Mouse (Mus musculus): ENCODE data around the gene Scaf8. TPM values are rescaled to one million over a fixed set of nuclear protein-coding genes. Genes with fewer than 3 reads are reported as not detected.
"Not testable (repeated sequence)": the region's sequence is repeated elsewhere in the genome, so short reads cannot be mapped to it uniquely, and the experiment has no call there.

Gene Scaf8
- polyA plus RNA-seq, 1 experiment from 2014 or later: 19.3 TPM

DNA sequence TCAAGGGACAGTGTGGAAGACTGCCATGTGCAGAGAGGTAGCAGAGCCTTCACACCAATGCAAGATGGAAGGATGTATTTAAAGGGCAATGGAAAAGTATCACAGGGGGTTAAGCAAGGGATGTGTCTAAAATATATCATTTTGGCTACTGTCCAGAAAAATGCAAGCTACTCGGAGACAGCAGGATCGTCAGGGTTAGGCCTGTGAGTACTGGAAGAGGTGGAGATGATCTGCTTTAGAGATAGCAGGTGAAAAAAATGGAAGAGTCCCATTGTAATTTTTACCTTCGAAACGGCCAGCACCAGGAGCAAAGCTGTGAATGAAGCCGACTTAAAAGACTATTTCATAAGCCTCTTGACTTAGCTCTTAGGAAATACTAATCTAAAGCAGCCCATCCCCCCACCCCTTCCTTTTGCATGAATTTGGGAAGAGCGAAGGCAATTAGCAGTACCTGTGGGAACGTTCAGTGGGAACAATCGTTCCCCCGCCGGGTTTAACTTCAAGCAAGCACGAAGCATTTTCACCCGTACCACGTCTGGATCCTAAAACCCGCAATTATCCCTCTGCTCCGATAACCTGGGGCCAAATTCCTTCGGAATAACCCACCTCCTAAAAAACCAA lies 925 bp upstream of the Scaf8 start:
- 1% methylated on average over 16 of the region's 16 CpGs for WGBS
- no peaks in the 10 kb centered on the region for H3K36me3 ChIP-seq (replicated peaks; ENCODE audit: control insufficient read depth, insufficient read depth)
- H3K27ac ChIP-seq: peak overlapping the region; percentile 99
- DNase-seq (ENCODE audit: low spot score) (no peak), ATAC-seq (ENCODE audit: low FRiP score) (no peak)
- H3K9ac ChIP-seq: peak overlapping the region; percentile 94
- H3K4me2 ChIP-seq (replicated peaks): peak overlapping the region; percentile 85
- H3K4me3 ChIP-seq (replicated peaks; ENCODE audit: low read length): peak overlapping the region; percentile 95
- H3K4me1 ChIP-seq (replicated peaks; ENCODE audit: control insufficient read depth, insufficient read depth, low read length): peaks cover 29% of the 10 kb centered on the region
- H3K9me3 ChIP-seq (ENCODE audit: control insufficient read depth, low read length): no peaks in the 10 kb centered on the region
- no peaks in the 10 kb centered on the region for H3K27me3 ChIP-seq (ENCODE audit: control insufficient read depth, insufficient read depth, low read length)

DNA sequence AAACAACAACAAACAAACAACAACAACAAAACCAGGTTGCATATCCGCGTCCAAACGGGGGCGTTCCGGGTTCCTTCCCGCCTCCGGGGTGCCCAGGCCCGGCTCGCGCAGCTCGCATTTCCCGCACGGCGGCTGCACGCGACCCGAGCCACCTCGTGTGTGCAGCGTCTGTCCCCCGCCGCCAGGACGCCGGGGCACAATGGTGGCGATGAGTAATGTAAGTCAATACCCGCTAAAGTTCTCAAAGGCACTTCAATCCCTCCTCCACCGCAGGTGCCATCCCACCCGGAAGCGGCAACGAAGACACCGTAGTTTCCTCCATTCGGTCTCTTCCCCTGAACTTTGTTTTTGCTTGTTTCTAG lies 433 bp upstream of the Scaf8 start:
- Histone ChIP-seq H3K9ac (peak overlapping the region; percentile 94), H3K4me1 (replicated peaks; ENCODE audit: control insufficient read depth, insufficient read depth, low read length) (peaks cover 33% of the 10 kb centered on the region), H3K36me3 (replicated peaks; ENCODE audit: control insufficient read depth, insufficient read depth) (no peaks in the 10 kb centered on the region), H3K27me3 (ENCODE audit: control insufficient read depth, insufficient read depth, low read length) (no peaks in the 10 kb centered on the region), H3K9me3 (ENCODE audit: control insufficient read depth, low read length) (no peaks in the 10 kb centered on the region), H3K4me2 (replicated peaks) (peak overlapping the region; percentile 85), H3K4me3 (replicated peaks; ENCODE audit: low read length) (peak overlapping the region; percentile 95), H3K27ac (peak overlapping the region; percentile 99)
- under 1% methylated on average over 31 of the region's 31 CpGs for WGBS
- DNase-seq (ENCODE audit: low spot score) (no peak), ATAC-seq (ENCODE audit: low FRiP score) (peak; percentile 80)

DNA sequence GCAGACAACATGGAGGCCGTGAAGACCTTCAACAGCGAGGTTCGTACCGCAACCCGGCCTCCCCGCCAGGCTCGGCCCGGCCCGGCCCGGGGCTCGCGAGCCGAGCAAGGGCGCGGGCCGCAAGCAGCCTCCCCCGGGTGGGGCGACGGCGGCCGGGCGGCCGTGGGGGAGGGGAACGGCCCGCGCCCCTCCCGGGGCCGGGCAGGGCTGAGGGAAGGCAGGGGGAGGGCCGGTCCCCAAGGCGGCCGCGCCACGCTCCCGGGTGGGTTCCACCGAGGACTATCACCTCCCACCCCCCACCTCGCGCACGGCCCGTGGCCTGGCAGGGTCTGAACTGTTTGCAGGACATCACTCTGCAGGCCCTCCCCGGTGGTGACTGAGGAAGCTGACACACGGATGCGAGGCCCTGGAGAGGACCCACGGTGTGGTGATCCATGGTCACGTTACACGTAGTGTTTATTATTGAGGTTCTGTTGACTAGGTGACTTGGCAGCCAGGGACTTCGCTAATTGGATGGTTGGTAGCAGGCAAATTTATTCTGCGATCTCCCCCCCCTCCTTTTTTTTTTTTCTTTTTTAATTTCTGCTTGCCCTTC lies 705 bp downstream of the Scaf8 start:
- H3K4me3 ChIP-seq (replicated peaks; ENCODE audit: low read length): peak overlapping the region; percentile 95
- peak overlapping the region; percentile 85 for H3K4me2 ChIP-seq (replicated peaks)
- peak; percentile 42 for DNase-seq (ENCODE audit: low spot score)

DNA sequence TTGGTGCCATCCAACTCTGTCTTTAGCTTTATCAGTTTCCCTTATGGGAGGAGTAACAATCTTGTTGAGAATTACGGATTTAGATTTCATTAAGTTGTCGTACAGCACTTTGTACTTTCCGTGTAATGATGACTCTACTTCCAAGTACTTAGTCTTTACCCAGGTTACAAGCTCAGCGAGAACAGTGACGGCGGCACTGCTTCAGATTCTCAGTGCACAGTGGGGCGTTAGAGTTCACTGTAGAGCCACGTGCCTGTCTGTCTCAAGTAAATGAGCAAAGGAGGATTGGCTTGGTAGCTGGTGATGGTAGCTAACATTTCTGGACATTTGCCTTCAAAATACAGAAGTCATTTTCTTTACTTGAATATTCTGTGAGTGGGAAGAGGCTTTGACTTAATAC lies 6.2 kb downstream of the Scaf8 start:
- H3K9ac ChIP-seq; H3K27me3 ChIP-seq (ENCODE audit: control insufficient read depth, insufficient read depth, low read length); DNase-seq (ENCODE audit: low spot score); ATAC-seq (ENCODE audit: low FRiP score); H3K36me3 ChIP-seq (replicated peaks; ENCODE audit: control insufficient read depth, insufficient read depth); H3K4me3 ChIP-seq (replicated peaks; ENCODE audit: low read length); H3K4me2 ChIP-seq (replicated peaks); H3K9me3 ChIP-seq (ENCODE audit: control insufficient read depth, low read length); H3K27ac ChIP-seq: not testable (repeated sequence)
- WGBS: 75% methylated on average over 8 of the region's 8 CpGs
- H3K4me1 ChIP-seq (replicated peaks; ENCODE audit: control insufficient read depth, insufficient read depth, low read length): peaks cover 25% of the 10 kb centered on the region

More for the DNA sequence above, 705 bp downstream of the Scaf8 start:
- no peaks in the 10 kb centered on the region; the same call in 1 of the 2 replicates for H3K36me3 ChIP-seq (replicated peaks; ENCODE audit: control insufficient read depth, insufficient read depth)
- peaks cover 34% of the 10 kb centered on the region for H3K4me1 ChIP-seq (replicated peaks; ENCODE audit: control insufficient read depth, insufficient read depth, low read length)
- peak overlapping the region; percentile 99 for H3K27ac ChIP-seq
- no peaks in the 10 kb centered on the region for H3K27me3 ChIP-seq (ENCODE audit: control insufficient read depth, insufficient read depth, low read length)
- 3% methylated on average over 33 of the region's 47 CpGs for WGBS
- H3K9ac ChIP-seq: peak overlapping the region; percentile 94
- no peak; the same call in none of the 2 replicates for ATAC-seq (ENCODE audit: low FRiP score)
- no peaks in the 10 kb centered on the region for H3K9me3 ChIP-seq (ENCODE audit: control insufficient read depth, low read length)

DNA sequence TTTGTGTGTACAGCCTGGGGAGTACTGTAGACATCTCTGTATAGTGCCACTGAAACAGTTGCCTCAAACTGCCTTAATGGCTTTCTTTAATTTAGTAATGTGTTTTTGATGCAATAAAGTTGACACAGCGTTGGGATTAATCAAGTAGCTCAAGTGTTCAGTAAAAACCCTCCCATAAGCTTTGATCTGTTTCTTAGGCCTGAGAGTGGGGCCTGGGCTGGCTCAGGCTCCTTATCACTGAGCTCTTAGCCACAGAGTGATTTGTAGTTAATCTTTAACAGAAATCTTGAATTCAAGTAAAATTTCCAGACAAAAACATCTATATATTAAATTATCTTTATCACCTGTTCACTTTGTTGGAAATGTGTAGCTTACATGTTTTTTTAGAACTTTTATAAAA lies 8.8 kb downstream of the Scaf8 start:
- not testable (repeated sequence) for DNase-seq (ENCODE audit: low spot score); H3K27ac ChIP-seq; H3K4me3 ChIP-seq (replicated peaks; ENCODE audit: low read length); H3K9me3 ChIP-seq (ENCODE audit: control insufficient read depth, low read length); H3K4me1 ChIP-seq (replicated peaks; ENCODE audit: control insufficient read depth, insufficient read depth, low read length); H3K4me2 ChIP-seq (replicated peaks); H3K9ac ChIP-seq; H3K36me3 ChIP-seq (replicated peaks; ENCODE audit: control insufficient read depth, insufficient read depth); ATAC-seq (ENCODE audit: low FRiP score); H3K27me3 ChIP-seq (ENCODE audit: control insufficient read depth, insufficient read depth, low read length)
- 81% methylated on average over 1 of the region's 1 CpGs for WGBS

DNA sequence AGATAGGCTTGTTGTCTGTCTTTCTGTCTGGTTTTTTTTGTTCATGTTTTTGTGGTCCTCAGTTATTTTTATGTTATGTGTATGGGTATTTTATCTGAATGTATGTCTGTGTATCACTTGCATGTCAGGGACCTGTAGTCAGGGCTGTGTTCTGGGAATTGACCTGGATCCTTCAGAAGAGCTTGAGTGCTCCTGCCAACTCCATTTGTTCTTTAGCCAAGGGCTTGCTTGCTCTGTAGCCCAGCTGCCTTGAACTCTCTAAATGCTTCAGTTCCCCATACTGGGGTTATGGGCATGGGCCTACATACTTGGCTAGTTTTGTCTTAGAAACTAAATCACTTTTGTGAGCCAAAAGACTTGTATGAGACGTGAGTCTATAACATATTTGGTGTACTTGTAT lies 13.9 kb downstream of the Scaf8 start:
- no peaks in the 10 kb centered on the region for H3K27me3 ChIP-seq (ENCODE audit: control insufficient read depth, insufficient read depth, low read length)
- H3K4me1 ChIP-seq (replicated peaks; ENCODE audit: control insufficient read depth, insufficient read depth, low read length): no peaks in the 10 kb centered on the region
- no peak for DNase-seq (ENCODE audit: low spot score)
- no peak for ATAC-seq (ENCODE audit: low FRiP score)
- H3K9ac ChIP-seq: no peak overlapping the region
- WGBS: 97% methylated on average over 1 of the region's 1 CpGs
- H3K4me2 ChIP-seq (replicated peaks): no peak overlapping the region
- peaks cover 19% of the 10 kb centered on the region for H3K36me3 ChIP-seq (replicated peaks; ENCODE audit: control insufficient read depth, insufficient read depth)
- H3K4me3 ChIP-seq (replicated peaks; ENCODE audit: low read length): no peak overlapping the region
- no peaks in the 10 kb centered on the region for H3K9me3 ChIP-seq (ENCODE audit: control insufficient read depth, low read length)
- H3K27ac ChIP-seq: no peak overlapping the region

DNA sequence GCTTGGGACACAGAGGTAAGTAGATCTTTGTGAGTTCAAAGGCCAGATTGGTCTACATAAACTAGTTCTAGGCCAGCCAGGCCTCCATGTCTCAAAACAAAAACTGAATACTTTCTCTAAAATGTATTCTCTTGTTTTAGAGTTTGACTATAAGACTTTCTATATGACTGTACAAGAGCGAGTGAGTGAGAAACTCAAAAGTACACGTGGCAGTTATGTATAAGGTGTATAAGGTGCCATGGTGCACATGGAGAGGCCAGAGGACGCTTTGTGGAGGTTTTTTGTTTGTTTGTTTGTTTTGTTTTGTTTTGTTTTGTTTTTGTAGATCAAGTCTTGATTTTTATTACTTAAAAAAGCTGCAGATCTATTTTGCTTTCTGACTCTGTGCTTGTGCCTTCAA lies 15.0 kb downstream of the Scaf8 start:
- Histone ChIP-seq H3K27me3 (ENCODE audit: control insufficient read depth, insufficient read depth, low read length) (no peaks in the 10 kb centered on the region), H3K9me3 (ENCODE audit: control insufficient read depth, low read length) (no peaks in the 10 kb centered on the region), H3K9ac (no peak overlapping the region), H3K27ac (no peak overlapping the region), H3K4me3 (replicated peaks; ENCODE audit: low read length) (no peak overlapping the region), H3K4me2 (replicated peaks) (no peak overlapping the region), H3K4me1 (replicated peaks; ENCODE audit: control insufficient read depth, insufficient read depth, low read length) (no peaks in the 10 kb centered on the region), H3K36me3 (replicated peaks; ENCODE audit: control insufficient read depth, insufficient read depth) (peaks cover 19% of the 10 kb centered on the region)
- ATAC-seq (ENCODE audit: low FRiP score) (no peak), DNase-seq (ENCODE audit: low spot score) (no peak)
- 96% methylated on average over 3 of the region's 3 CpGs for WGBS

DNA sequence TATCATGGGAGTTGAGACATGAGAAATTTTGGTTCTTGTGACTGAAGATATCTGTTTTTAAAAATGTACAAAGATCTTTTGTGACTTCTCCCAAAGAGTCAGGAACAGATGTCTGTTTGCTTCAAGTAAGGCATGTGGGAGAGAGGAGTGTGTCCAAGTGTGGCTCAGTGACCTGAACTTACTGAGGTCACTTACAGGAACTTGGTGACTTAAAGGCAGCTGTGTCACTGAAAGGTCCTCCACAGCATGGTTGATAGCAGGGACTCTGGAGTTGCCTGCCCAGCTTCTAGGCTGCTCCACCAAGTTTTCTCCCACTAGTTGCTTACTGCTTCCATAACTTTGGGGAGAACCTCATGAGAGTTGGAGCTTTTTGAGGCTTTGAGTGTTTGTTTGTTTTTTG lies 20.6 kb downstream of the Scaf8 start:
- Histone ChIP-seq H3K27ac (no peak overlapping the region), H3K9ac (no peak overlapping the region), H3K9me3 (ENCODE audit: control insufficient read depth, low read length) (no peaks in the 10 kb centered on the region), H3K36me3 (replicated peaks; ENCODE audit: control insufficient read depth, insufficient read depth) (peaks cover 15% of the 10 kb centered on the region), H3K4me2 (replicated peaks) (no peak overlapping the region), H3K4me1 (replicated peaks; ENCODE audit: control insufficient read depth, insufficient read depth, low read length) (peaks cover 11% of the 10 kb centered on the region; the same call in 1 of the 2 replicates), H3K27me3 (ENCODE audit: control insufficient read depth, insufficient read depth, low read length) (no peaks in the 10 kb centered on the region), H3K4me3 (replicated peaks; ENCODE audit: low read length) (no peak overlapping the region)
- DNase-seq (ENCODE audit: low spot score): no peak
- ATAC-seq (ENCODE audit: low FRiP score): no peak

DNA sequence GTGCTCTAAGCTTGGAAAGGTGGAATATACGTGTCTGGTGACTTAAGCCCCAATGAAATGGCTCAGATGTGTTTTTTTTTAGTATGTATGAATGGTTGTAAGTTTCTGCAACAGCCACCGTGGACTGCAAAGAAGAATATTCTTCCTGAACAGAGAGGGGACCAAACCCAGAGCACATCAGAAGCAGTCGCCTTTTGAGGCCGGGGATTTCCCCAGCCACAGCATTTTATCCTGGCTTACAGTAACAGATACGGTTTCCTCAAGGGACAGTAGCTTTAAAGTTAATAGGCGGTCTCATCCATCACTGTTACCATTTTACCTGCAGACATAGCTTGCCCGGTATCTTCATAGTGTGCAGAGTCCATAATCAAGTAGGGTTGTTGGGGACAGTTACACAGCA lies 21.4 kb downstream of the Scaf8 start:
- no peaks in the 10 kb centered on the region for H3K9me3 ChIP-seq (ENCODE audit: control insufficient read depth, low read length)
- DNase-seq (ENCODE audit: low spot score) (no peak), ATAC-seq (ENCODE audit: low FRiP score) (no peak)
- 0 out of 2 replicates have a peak, but pooled peaks cover 15% of the 10 kb centered on the region for H3K36me3 ChIP-seq (replicated peaks; ENCODE audit: control insufficient read depth, insufficient read depth)
- H3K9ac ChIP-seq: no peak overlapping the region
- 92% methylated on average over 7 of the region's 7 CpGs for WGBS
- H3K27ac ChIP-seq: no peak overlapping the region
- H3K27me3 ChIP-seq (ENCODE audit: control insufficient read depth, insufficient read depth, low read length): no peaks in the 10 kb centered on the region
- no peak overlapping the region for H3K4me3 ChIP-seq (replicated peaks; ENCODE audit: low read length)
- no peak overlapping the region for H3K4me2 ChIP-seq (replicated peaks)
- peaks cover 11% of the 10 kb centered on the region; the same call in 1 of the 2 replicates for H3K4me1 ChIP-seq (replicated peaks; ENCODE audit: control insufficient read depth, insufficient read depth, low read length)

Measured in hindbrain, embryonic 14.5 days (tissue).